Mouse (Mus musculus): ENCODE measurements around the gene Cdc42. TPM values are rescaled to one million over a fixed set of nuclear protein-coding genes. Genes with fewer than 3 reads are reported as not detected.

Gene Cdc42
- total RNA-seq, 2 experiments from 2014 or later = 156 to 160 TPM

- intact Hi-C loops (cut with DNase I) = no loop called here
- no peak for DNase-seq
Observed at GRCm38 (mm10) chr4:137326494-137326893, 31.0 kb downstream of the Cdc42 start.

GRCm38 (mm10) chr4:137324926-137325325 lies 32.6 kb downstream of the Cdc42 start:
- no peak for DNase-seq
- intact Hi-C loops (cut with DNase I) = no loop called here

GRCm38 (mm10) chr4:137316027-137316770 lies 41.3 kb downstream of the Cdc42 start:
- intact Hi-C loops (cut with DNase I) = no loop called here

GRCm38 (mm10) chr4:137315061-137315460 lies 42.5 kb downstream of the Cdc42 start:
- intact Hi-C loops (cut with DNase I) = no loop called here
- DNase-seq = no peak

More at GRCm38 (mm10) chr4:137316027-137316770, 41.3 kb downstream of the Cdc42 start:
- no peak for DNase-seq

GRCm38 (mm10) chr4:137314561-137314960 lies 43.0 kb downstream of the Cdc42 start:
- intact Hi-C loops (cut with DNase I) = loop anchor here (5.0 kb wide), 1 partner anchor 78 kb away; no protein-coding TSS in a partner anchor
- no peak for DNase-seq

GRCm38 (mm10) chr4:137313511-137313910 lies 44.0 kb downstream of the Cdc42 start:
- DNase-seq = no peak
- intact Hi-C loops (cut with DNase I) = loop anchor here (5.0 kb wide), 1 partner anchor 79 kb away; no protein-coding TSS in a partner anchor

GRCm38 (mm10) chr4:137308377-137308776 lies 49.1 kb downstream of the Cdc42 start:
- DNase-seq = peak in 1 of 2 experiments; percentile 34
- intact Hi-C loops (cut with DNase I) = loop anchor here (1.0 to 2.0 kb wide), 2 partner anchors 144 to 232 kb away; no protein-coding TSS in a partner anchor

- intact Hi-C loops (cut with DNase I) = no loop called here
- DNase-seq = no peak
Observed at GRCm38 (mm10) chr4:137306991-137307706, 50.4 kb downstream of the Cdc42 start.

GRCm38 (mm10) chr4:137306577-137306888 lies 51.0 kb downstream of the Cdc42 start:
- intact Hi-C loops (cut with DNase I) = no loop called here
- DNase-seq = no peak

- intact Hi-C loops (cut with DNase I) = no loop called here
- DNase-seq = no peak
Observed at GRCm38 (mm10) chr4:137305831-137306576, 51.5 kb downstream of the Cdc42 start.

GRCm38 (mm10) chr4:137305066-137305465 lies 52.5 kb downstream of the Cdc42 start:
- intact Hi-C loops (cut with DNase I) = no loop called here

GRCm38 (mm10) chr4:137304106-137304505 lies 53.4 kb downstream of the Cdc42 start:
- intact Hi-C loops (cut with DNase I) = no loop called here
- no peak for DNase-seq

More at GRCm38 (mm10) chr4:137305066-137305465, 52.5 kb downstream of the Cdc42 start:
- no peak for DNase-seq

GRCm38 (mm10) chr4:137301635-137302034 lies 55.9 kb downstream of the Cdc42 start:
- no peak for DNase-seq
- intact Hi-C loops (cut with DNase I) = no loop called here

GRCm38 (mm10) chr4:137300227-137300626 lies 57.3 kb downstream of the Cdc42 start:
- intact Hi-C loops (cut with DNase I) = no loop called here
- no peak for DNase-seq

- DNase-seq = peak; percentile 40 to 54
- intact Hi-C loops (cut with DNase I) = no loop called here
Observed at GRCm38 (mm10) chr4:137298406-137298805, 59.1 kb downstream of the Cdc42 start.

- intact Hi-C loops (cut with DNase I) = no loop called here
- DNase-seq = no peak
Observed at GRCm38 (mm10) chr4:137297611-137298010, 59.9 kb downstream of the Cdc42 start.

- DNase-seq = no peak
- intact Hi-C loops (cut with DNase I) = no loop called here
Observed at GRCm38 (mm10) chr4:137294951-137295350, 62.6 kb downstream of the Cdc42 start.

GRCm38 (mm10) chr4:137294474-137294873 lies 63.0 kb downstream of the Cdc42 start:
- intact Hi-C loops (cut with DNase I) = no loop called here
- no peak for DNase-seq

GRCm38 (mm10) chr4:137294032-137294431 lies 63.5 kb downstream of the Cdc42 start:
- no peak for DNase-seq
- intact Hi-C loops (cut with DNase I) = no loop called here

- intact Hi-C loops (cut with DNase I) = no loop called here
- no peak for DNase-seq
Observed at GRCm38 (mm10) chr4:137292625-137293024, 64.9 kb downstream of the Cdc42 start.

GRCm38 (mm10) chr4:137290250-137290649 lies 67.3 kb downstream of the Cdc42 start:
- intact Hi-C loops (cut with DNase I) = no loop called here
- no peak for DNase-seq
